Mouse (Mus musculus): ENCODE results near the gene Adamts13. TPM values are rescaled to one million over a fixed set of nuclear protein-coding genes. Genes with fewer than 3 reads are reported as not detected.

Adamts13 gene
- polyA plus RNA-seq (2015; fragmentation: Nextera tagmentation; extraction: Ambion mirVana), result 0.06 TPM in 1 of 2 replicates, not detected in the other

GRCm38 (mm10) chr2:26973116-26973515 lies at the start of gene Adamts13:
Adamts13 (plus strand) TSS chr2:26973416.
- Histone ChIP-seq H3K9ac (no peak within 1 kb of the TSS), H3K4me2 (no peak within 1 kb of the TSS), H3K4me3 (no peak within 1 kb of the TSS), H3K9me3 (no peaks in the 10 kb centered on the region), H3K4me1 (no peaks in the 10 kb centered on the region), H3K27me3 (no peaks in the 10 kb centered on the region), H3K36me3 (no peaks in the 10 kb centered on the region), H3K27ac (no peak within 1 kb of the TSS)
- WGBS, result 69% methylated on average over 3 of the region's 3 CpGs
- no peak for ATAC-seq (ENCODE audit: insufficient number of reproducible peaks, low FRiP score, low TSS enrichment, low read depth)

- 81% methylated on average over 6 of the region's 6 CpGs for WGBS
- H3K27ac ChIP-seq, result no peak overlapping the region
- no peak overlapping the region for H3K4me3 ChIP-seq
- H3K9me3 ChIP-seq, result no peaks in the 10 kb centered on the region
- peaks cover 32% of the 10 kb centered on the region for H3K4me1 ChIP-seq
- H3K27me3 ChIP-seq, result no peaks in the 10 kb centered on the region
- no peak overlapping the region for H3K4me2 ChIP-seq
- peaks cover 84% of the 10 kb centered on the region for H3K36me3 ChIP-seq
- H3K9ac ChIP-seq, result no peak overlapping the region
- ATAC-seq (ENCODE audit: insufficient number of reproducible peaks, low FRiP score, low TSS enrichment, low read depth), result no peak
These were observed 45.3 kb upstream of the Adamts13 start for GRCm38 (mm10) chr2:26927745-26928476.

DNA sequence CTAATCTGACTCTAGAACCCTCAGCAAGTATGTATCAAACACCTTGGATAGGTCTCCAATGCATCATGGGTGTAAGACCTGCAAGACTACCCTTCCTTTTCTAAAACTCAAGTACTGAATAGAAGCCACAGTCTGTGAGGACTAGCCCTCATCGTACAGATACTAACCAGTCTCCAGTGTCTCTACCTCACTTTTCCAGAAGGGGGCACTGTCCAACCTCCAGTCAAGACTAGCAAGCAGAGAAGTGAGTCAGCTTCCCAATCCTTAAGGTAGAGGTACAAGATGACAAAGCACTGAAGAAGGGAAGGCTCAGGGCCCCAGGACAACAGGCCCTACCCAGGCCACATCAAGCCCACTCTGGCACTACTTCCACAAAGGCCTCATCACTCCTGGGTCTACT lies 42.8 kb upstream of the Adamts13 start:
- Histone ChIP-seq H3K4me1 (peaks cover 36% of the 10 kb centered on the region), H3K27ac (no peak overlapping the region), H3K36me3 (peaks cover 59% of the 10 kb centered on the region), H3K9me3 (no peaks in the 10 kb centered on the region), H3K4me2 (no peak overlapping the region), H3K27me3 (no peaks in the 10 kb centered on the region), H3K4me3 (no peak overlapping the region), H3K9ac (no peak overlapping the region)
- 46% methylated on average over 1 of the region's 1 CpGs for WGBS
- ATAC-seq (ENCODE audit: insufficient number of reproducible peaks, low FRiP score, low TSS enrichment, low read depth), result no peak

DNA sequence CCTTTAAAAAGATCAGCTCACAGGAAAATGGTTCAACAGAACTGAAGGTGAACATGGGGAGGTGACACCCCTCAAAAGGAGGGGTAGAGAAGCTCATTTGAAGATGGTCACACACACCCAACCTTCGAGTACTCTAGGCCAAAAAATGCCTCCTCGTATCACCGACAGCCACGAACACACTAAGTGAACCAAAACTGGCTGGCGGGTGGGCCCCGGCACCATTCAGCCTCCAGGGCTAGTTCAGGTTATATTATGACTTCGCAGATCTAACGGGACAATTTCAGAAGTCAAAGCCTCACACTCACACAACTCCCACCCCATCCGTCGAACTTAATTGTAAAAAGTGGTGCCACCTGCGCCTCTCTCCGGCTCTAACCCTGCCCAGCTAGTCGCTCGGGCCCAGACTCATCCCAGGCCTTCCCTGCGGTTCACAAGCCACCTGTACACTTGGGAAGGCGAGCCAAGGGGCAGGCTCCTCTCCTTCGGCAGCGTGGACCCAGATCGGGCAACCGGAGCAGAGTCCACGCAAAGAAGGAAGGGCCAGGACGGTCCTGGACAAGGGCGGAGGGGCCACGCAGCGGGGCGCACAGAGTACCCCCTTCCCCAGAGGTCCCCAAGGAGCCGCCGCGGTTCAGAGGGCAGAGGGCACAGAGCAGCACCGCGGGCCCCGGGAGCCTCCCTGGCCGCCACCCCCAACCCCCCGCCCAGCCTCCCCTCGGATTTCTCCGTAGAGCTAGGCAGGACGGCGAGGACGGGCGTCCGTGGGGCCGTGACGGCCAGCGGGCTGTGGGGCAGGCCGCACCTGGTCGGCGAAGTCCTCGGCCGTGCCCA lies 40.5 kb upstream of the Adamts13 start:
- Histone ChIP-seq H3K9ac (peak overlapping the region; percentile 100), H3K4me1 (peaks cover 36% of the 10 kb centered on the region), H3K36me3 (peaks cover 37% of the 10 kb centered on the region), H3K27me3 (no peaks in the 10 kb centered on the region), H3K4me2 (peak overlapping the region; percentile 50), H3K27ac (peak overlapping the region; percentile 94), H3K9me3 (no peaks in the 10 kb centered on the region), H3K4me3 (peak overlapping the region; percentile 94)
- peak; percentile 7; the same call in 1 of the 2 replicates for ATAC-seq (ENCODE audit: insufficient number of reproducible peaks, low FRiP score, low TSS enrichment, low read depth)
- under 1% methylated on average over 46 of the region's 49 CpGs for WGBS

GRCm38 (mm10) chr2:26933304-26934055 lies 39.7 kb upstream of the Adamts13 start, which contains the start of the genes Surf4 and Stkld1:
Surf4 (minus strand) TSS chr2:26933928.
Stkld1 (plus strand) TSS chr2:26934047.
- ATAC-seq (ENCODE audit: insufficient number of reproducible peaks, low FRiP score, low TSS enrichment, low read depth), result peak; percentile 94
- Histone ChIP-seq H3K4me3 (peak within 1 kb of the TSS; percentile 94), H3K36me3 (peaks cover 31% of the 10 kb centered on the region), H3K9ac (peak within 1 kb of the TSS; percentile 100), H3K4me2 (peak within 1 kb of the TSS; percentile 50), H3K27me3 (no peaks in the 10 kb centered on the region), H3K4me1 (peaks cover 31% of the 10 kb centered on the region), H3K9me3 (no peaks in the 10 kb centered on the region), H3K27ac (peak within 1 kb of the TSS; percentile 94)
- WGBS, result under 1% methylated on average over 60 of the region's 70 CpGs

- Histone ChIP-seq H3K27me3 (no peaks in the 10 kb centered on the region), H3K36me3 (peaks cover 14% of the 10 kb centered on the region), H3K4me3 (no peak overlapping the region), H3K27ac (no peak overlapping the region), H3K4me1 (peaks cover 23% of the 10 kb centered on the region), H3K9ac (no peak overlapping the region), H3K4me2 (no peak overlapping the region), H3K9me3 (no peaks in the 10 kb centered on the region)
- WGBS, result 84% methylated on average over 2 of the region's 2 CpGs
- no peak for ATAC-seq (ENCODE audit: insufficient number of reproducible peaks, low FRiP score, low TSS enrichment, low read depth)
These were observed 37.9 kb upstream of the Adamts13 start for GRCm38 (mm10) chr2:26935286-26935685.

GRCm38 (mm10) chr2:26936425-26936824 lies 36.8 kb upstream of the Adamts13 start:
- Histone ChIP-seq H3K9ac (no peak overlapping the region), H3K4me2 (no peak overlapping the region), H3K9me3 (no peaks in the 10 kb centered on the region), H3K36me3 (0 out of 2 replicates have a peak, but pooled peaks cover 3% of the 10 kb centered on the region), H3K4me3 (no peak overlapping the region), H3K27me3 (no peaks in the 10 kb centered on the region), H3K4me1 (peaks cover 12% of the 10 kb centered on the region), H3K27ac (no peak overlapping the region)
- WGBS, result 72% methylated on average over 1 of the region's 1 CpGs
- no peak for ATAC-seq (ENCODE audit: insufficient number of reproducible peaks, low FRiP score, low TSS enrichment, low read depth)

DNA sequence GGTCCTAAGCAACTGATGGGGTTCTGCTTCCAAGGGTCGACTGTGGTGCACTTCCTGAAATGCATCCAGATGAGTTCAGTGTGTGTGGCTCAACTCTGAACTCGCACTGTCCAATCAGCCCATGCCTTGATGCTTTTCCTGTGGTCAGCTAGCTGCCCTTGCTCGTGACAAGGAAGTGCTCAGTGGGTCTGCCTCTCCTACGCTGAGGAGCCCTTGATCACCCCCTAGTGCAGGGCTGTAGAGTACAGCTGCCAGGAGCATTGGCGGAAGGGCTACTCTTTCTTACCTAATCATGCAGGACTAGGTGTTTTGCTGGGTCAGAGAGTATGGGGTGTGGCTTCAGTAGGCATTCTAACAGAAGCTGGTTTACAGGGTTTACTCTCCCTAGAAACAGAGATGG lies 31.7 kb upstream of the Adamts13 start:
- 38% methylated on average over 5 of the region's 5 CpGs for WGBS
- no peak overlapping the region for H3K27ac ChIP-seq
- no peak for ATAC-seq (ENCODE audit: insufficient number of reproducible peaks, low FRiP score, low TSS enrichment, low read depth)
- H3K4me1 ChIP-seq, result no peaks in the 10 kb centered on the region
- no peak overlapping the region for H3K4me2 ChIP-seq
- H3K36me3 ChIP-seq, result no peaks in the 10 kb centered on the region
- no peaks in the 10 kb centered on the region for H3K9me3 ChIP-seq
- H3K9ac ChIP-seq, result no peak overlapping the region
- no peaks in the 10 kb centered on the region; the same call in 1 of the 2 replicates for H3K27me3 ChIP-seq
- H3K4me3 ChIP-seq, result no peak overlapping the region

DNA sequence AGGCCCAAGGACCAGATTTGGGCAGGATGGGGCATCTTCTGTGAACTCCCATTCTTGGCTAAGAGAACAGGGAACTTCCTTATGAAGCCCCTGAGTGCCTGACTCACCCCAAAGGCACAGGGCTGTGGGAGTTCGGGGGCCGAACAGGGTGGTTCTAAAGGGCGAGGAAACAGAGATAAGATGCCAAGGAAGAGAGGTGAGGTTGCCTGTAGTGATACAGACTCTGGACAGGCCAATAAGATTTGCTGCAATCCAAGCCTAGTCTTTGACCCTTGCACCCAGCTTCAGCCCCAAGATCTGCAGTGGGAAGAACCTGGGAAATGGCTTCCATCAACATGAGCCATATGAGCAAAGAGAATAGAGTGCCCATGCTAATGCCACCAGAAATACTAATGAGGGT lies 30.0 kb upstream of the Adamts13 start:
- WGBS, result 88% methylated on average over 3 of the region's 3 CpGs
- no peaks in the 10 kb centered on the region for H3K9me3 ChIP-seq
- no peak overlapping the region for H3K9ac ChIP-seq
- no peak overlapping the region for H3K4me3 ChIP-seq
- no peak for ATAC-seq (ENCODE audit: insufficient number of reproducible peaks, low FRiP score, low TSS enrichment, low read depth)
- H3K27me3 ChIP-seq, result no peaks in the 10 kb centered on the region; the same call in 1 of the 2 replicates
- H3K4me2 ChIP-seq, result no peak overlapping the region
- no peak overlapping the region for H3K27ac ChIP-seq
- 0 out of 2 replicates have a peak, but pooled peaks cover 5% of the 10 kb centered on the region for H3K36me3 ChIP-seq
- H3K4me1 ChIP-seq, result no peaks in the 10 kb centered on the region

DNA sequence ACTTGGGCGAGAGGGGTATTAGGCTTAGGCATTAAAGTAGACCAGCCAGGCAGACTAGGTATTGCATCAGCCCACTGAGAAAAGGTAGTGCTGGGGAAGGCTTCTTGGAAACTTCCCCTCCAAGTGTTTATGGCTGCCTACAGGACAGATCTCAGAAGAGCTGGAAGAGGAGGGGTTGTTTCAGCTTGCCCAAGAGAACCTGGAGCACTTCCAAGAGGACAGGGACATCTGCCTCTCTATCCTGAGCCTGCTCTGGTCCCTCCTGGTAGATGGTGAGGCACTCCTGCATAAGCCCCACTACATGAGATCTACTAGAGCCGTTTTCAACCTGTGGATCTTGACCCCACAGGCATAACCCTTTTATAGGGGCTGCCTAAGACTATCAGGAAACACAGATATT lies 22.8 kb upstream of the Adamts13 start:
- H3K27ac ChIP-seq, result no peak overlapping the region
- H3K9ac ChIP-seq, result no peak overlapping the region
- no peak for ATAC-seq (ENCODE audit: insufficient number of reproducible peaks, low FRiP score, low TSS enrichment, low read depth)
- H3K4me1 ChIP-seq, result no peaks in the 10 kb centered on the region
- H3K36me3 ChIP-seq, result peaks cover 61% of the 10 kb centered on the region
- H3K4me3 ChIP-seq, result no peak overlapping the region
- no peaks in the 10 kb centered on the region for H3K27me3 ChIP-seq
- H3K9me3 ChIP-seq, result no peaks in the 10 kb centered on the region
- H3K4me2 ChIP-seq, result no peak overlapping the region
- WGBS, result 85% methylated on average over 2 of the region's 2 CpGs

GRCm38 (mm10) chr2:26951346-26951905 lies 21.8 kb upstream of the Adamts13 start:
- WGBS, result 89% methylated on average over 8 of the region's 8 CpGs
- Histone ChIP-seq H3K4me1 (no peaks in the 10 kb centered on the region), H3K27me3 (no peaks in the 10 kb centered on the region), H3K27ac (no peak overlapping the region), H3K4me3 (no peak overlapping the region), H3K9me3 (no peaks in the 10 kb centered on the region), H3K9ac (no peak overlapping the region), H3K4me2 (no peak overlapping the region), H3K36me3 (peaks cover 71% of the 10 kb centered on the region)
- ATAC-seq (ENCODE audit: insufficient number of reproducible peaks, low FRiP score, low TSS enrichment, low read depth), result no peak
